Mouse (Mus musculus) heart, adult 9 months (tissue): ENCODE data around the gene Ell2.

ENCODE experiments used
- DNase-seq, 2 experiments: peaks; one replicate each; pipeline ENCODE4 v3.0.0; 2022; ENCODE audit warnings: low spot score in 2 of 2

Gene Ell2

DNA sequence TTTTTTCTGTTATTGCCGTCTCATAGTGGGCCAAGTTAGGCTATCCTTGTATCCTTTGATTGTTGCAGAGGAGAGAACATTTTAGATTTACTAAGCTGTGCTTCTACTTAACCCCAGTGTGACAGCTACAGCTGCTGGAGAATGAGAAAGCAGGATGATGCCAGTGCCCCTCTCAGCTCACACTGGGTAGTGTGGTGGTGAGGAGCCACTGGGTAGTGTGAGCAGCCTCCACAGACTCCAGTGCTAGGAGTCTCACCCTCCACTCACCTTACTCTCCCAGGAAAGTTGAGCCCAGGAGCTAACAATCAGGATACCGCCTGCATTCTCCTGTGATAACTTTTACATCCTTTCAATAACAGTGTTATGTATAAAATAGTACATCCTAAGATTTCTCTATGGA is 60.4 kb downstream of the Ell2 start:
- no peak for DNase-seq

DNA sequence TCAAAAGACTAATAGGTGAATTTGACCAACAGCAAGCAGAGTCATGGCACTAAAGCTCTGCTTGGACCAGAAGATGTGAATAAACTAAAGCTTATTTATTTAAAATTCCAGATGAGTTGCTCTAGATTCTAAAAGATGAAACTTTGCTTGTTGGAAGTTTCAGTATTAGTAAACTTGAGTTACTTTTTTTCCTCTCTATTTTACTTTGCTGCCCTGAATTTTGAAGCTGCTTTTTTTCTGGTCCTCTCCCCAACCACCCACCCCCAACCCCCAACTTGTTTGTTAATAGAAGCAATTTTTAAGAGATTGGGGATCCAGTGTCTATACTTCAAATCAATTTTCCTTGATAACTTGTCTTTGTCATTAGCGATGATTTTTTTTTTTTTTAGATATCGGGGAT is 64.2 kb downstream of the Ell2 start:
- no peak for DNase-seq

DNA sequence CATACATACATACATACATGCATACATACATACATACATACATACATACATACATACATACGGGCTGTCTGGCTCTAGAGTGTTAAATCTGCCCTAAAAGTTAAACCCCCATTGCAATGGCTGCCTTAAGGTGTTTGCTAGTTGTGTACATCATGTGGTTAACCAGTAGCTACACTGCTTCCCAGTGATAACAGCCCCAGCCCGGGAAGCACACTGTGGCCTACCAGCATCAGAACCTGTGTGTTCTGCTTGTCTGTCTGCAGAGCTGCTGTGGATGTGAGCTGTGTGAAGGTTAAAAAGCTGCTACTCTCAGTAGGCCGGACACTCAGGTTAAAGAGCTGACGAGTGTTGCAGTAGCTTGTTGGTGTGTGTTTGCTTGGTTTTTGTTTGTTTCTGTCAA is 64.8 kb downstream of the Ell2 start:
- no peak for DNase-seq

DNA sequence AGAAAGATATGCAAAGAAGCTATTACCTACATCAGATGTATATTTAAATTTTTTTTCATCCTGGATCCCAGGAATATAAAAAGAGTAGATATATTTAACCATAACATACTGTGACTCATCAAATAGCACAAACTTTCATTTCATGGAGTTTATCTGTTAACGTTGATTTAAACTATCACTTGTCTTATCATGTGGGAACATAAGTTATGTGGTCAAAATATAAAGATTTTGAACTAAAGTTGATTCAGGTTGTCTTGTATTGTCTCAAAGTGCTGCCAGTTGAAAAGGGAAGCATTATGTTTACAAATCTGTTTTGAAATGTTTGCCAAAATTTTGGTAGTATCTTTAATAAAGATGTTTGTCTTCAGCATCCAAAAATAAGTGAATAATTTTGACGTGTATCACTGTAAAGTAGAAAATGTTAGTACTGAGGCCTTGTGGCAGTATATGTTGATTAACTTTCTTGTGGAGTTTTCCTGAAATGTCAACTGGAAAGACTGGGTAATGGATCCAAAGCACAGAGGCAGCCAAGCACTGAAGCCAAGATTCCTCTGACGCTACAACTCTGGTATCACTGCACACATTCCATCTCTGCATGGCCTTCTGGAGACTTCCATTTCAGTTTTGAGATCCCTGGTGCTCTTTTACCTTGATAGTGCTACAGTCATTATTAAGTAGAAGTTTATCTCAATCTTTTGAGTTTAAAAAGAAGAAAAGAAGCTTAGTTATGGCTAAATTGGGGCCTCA is 65.6 kb downstream of the Ell2 start:
- peak in 1 of 2 experiments; percentile 18 for DNase-seq

DNA sequence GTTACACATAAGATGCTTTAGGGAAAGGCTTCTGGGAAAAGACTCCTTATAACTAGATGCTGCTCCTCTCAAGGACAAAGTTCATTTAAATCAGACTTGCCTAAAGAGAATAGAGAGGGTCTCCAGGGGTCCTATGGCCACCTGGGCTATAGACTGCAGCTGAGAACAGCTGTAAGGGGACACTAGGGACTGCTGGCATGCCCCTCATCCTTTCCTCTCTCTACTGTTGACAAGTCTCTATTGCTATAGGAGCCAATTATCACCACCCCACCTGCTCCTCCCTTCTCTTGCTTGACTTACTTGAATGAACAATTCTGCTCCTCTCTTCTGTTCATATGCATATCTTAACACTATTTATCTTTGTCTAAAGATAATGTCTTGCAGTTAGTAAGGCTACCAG is 69.4 kb downstream of the Ell2 start:
- no peak for DNase-seq

DNA sequence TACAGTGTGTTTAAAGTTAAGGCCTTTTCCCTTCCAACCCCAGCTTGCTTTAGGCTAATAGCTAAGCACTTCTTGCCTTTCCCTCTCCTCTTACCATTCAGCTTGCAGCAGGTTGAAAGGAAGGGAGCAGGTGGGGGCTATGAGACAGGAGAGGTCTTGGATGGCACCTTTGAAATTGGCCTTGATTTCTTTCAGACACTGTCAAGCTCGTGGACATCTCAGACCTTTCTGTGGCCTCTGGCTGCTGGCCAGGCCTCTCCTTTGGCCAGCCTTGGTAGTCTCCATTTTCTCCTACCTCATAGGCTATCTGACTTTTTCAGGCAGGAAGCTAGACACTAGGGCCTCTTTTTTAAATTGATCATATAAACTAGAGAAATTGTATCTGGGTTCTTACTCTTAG is 70.1 kb downstream of the Ell2 start:
- no peak for DNase-seq

DNA sequence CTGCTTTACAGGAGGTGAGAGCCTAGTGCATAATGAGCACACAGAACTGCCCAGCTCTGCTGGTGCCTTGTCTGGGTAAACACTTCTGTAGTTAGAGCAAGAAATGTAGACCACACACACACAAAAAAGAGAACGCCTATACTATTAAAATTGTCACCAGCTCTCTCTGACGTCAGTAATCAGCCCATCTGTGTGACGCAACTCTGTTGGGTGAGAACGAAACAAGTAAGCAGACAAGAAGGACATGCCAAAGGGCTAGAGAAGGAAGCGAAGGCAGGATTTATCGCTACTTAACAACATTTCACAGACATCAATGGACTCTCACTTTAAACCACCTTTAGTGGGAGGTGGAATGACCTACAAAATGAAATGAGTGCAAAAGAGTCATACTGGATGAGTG is 71.6 kb downstream of the Ell2 start:
- no peak for DNase-seq

DNA sequence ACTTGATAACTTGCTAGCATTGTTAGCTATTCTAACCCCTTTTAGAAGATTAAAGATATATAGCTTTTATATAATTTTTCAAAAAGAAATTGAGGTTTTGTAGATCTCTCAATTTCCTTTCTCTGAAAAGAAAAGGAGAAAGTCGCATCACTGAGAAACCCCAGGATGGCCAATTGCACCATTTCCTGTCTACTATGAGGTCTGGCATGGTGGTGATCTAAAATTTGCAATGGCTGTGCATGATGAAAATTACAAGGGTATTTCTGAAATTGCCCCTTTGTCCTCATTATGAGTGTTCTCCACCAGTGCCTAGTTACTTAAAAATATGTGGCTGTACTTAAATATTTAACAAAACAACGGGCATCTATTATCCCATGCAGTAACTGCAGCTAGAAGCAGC is 72.6 kb downstream of the Ell2 start:
- no peak for DNase-seq

DNA sequence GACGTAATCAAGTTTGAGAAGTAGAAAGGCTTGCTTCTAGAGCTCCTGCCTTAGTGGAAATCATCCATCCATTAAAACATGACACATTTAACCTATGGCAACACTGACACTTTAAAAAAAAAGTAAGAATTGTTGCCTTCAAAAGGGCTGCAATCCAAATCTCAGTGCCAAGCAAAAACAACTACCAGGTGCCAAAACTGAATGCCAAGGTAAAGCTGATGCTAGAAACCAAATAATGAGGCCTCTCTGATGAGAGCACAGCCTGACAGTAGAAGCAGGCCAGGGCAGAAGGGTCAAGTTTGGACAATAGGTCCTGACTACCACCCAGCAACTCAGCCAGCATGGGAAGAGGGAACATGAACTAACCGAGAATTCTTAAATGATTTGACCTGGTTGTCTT is 73.5 kb downstream of the Ell2 start:
- no peak for DNase-seq

DNA sequence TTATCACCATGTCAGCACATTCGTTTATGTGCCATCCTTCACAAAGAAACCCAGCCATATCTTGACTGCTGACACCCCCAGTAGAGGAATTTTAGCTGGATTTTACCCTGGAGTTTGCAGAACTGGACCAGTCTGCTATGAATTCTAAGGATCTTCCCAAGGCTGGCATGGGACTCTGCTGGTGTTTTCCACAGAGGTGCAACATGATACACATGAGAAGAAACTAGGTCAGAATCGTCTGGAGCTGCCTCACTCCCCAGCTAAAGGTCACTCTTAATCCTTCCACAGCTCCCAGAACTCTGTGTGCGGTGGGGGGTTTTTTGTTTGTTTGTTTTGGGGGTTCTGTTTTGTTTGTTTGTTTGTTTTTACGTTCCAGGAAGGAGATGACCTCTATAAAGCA is 79.2 kb downstream of the Ell2 start:
- no peak for DNase-seq

DNA sequence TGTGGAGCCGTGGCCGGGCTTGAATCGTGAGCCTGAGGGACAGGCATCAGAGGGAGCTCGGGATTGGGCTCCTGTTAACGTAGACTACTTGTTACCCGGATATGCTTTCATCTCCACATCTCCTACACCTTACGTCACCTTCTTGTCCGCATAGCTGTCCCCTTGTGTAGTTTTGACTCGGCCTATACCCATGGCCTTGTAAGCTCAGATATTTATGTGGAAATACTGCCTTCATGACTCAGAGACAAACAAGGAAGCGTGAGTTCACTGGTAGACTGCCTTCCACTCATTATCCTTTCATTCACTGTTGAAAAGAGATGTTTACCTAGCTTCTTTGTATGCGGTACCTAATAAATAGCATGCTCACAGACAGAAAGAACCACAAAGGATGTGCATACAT is 79.7 kb downstream of the Ell2 start:
- no peak for DNase-seq

DNA sequence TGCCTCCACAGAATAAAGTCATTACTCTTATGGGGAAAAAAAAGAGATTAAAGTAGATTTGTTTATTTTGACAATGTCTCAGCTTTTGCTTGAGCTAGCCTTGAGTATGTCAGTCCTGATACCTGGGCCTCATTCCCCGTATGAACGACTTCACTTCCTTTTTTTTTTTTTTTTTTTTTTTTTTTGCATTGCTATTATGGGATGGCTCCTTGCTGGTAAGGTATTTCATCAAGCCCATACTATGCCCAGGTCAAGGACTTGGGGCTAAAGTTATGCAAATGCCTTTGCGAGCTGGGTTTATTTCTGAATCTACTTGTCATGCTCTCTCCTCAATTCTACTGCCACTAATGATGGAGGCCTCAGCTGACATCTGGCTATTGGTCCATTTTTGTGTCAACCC is 80.8 kb downstream of the Ell2 start:
- no peak for DNase-seq

DNA sequence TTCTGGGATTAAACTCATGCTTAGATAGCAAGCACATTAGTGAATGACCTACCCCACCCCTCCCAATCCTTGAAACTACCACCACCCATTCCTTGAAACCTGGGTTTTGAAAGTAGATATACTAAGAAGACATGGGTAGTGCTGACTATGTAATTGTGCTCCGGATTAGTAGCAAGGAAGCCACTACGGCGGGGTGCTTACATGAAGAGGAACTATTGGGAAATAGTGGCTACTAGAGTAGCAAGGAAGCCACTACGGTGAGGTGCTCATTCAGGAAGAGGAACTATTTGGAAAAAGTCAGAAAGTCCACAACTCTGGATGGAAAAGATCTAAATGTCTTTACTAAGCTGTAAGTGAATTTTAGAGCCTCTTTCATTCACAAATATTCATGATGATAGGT is 81.6 kb downstream of the Ell2 start:
- DNase-seq = no peak

DNA sequence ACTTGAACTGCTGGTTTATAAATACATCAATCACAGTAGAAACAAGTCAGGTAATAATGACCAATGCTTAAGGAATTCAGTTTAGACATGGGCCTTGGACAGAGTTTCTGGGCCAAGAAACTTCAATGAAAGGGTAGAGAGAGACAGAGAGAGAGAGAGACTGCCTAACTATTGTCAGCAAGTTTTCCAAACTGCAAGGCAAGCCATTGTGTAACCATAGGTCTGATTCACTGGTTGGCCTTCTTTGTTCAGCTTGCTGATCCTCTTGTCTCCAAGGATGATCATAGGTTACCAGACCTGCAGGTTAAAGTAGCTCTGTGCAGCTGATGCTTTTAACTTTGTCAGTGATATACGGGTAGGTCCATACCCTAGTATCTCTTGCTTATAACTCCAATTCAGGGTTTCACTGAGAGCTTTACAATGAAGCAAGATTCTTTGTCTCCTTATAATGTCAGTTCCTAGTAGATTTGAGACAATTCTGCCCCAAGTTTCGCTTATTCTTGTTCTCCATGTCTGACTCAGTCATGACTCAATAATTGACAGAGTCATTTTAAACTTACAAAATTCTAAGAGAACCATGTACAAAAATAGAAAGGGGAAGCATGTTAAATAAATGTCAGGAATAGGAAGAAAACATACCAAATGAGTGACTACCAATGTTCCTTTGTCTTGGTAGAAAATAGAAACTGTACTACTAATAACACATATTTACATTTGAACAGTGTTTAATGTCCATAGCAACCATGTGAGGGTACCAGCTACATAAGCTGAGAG is 82.7 kb downstream of the Ell2 start:
- no peak for DNase-seq

DNA sequence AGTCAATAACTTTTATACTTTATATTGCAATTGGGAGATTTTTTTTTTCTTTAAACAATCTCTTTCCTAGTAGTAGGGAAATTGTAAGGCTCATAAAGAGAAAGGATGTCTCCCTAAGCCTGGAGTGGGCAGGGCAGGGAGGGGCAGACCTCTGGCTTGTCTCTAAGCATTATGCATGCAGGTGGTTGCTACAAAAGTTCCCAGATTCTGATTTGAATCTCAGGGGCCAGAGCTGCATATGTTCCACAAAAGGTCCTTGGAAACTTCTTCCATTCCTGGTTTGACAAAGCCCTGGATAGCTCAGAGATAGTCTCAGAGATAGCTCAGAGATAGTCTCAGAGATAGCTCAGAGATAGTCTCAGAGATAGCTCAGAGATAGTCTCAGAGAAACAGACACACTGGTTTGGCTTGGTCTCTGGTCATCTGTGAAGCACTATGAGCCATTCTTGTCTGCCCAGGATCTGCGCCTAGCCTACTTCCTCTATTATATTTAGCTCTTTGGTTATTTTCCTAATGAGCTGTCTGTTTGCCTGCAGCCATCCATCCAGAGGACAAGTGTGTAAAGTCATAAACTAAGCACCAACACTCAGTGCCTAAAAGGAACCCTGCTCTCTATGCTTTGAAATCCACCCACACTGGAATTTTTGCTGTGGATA is 84.1 kb downstream of the Ell2 start:
- DNase-seq = no peak

DNA sequence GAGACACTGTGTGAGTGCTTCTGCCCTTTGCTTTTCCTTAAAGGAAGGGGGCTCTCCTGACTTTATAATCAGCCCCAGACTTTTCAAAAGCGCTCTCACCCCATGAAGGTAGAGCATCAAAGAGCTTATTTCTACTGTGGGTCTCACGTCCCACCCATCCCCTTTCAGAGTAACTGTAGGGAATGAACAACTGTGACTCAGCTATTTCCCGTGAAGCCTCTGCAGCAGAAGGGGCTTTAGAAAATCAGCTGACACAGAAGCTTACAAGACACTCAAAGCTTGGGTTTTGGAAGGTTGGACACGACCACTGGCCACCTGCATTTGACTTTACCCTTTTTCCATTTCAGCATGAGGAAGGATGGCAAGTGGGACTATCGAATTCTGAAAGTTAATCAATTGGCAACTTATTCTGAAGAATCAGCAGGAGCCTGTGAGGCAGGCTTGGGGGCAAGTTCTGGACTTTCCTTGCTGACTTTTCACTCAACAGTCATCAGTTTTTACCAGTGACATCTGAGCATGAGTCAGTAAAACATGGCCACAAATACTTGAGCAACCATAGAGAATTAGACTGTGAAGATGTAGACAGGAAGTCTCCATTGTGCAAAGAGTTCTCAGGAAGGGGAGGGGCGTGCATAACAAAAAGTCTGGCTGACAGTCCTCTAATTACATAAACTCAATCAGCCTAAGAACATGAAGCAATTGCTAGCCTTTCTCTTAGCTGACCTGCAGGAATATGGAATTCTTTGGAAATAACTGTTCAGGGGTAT is 87.5 kb downstream of the Ell2 start:
- no peak for DNase-seq

DNA sequence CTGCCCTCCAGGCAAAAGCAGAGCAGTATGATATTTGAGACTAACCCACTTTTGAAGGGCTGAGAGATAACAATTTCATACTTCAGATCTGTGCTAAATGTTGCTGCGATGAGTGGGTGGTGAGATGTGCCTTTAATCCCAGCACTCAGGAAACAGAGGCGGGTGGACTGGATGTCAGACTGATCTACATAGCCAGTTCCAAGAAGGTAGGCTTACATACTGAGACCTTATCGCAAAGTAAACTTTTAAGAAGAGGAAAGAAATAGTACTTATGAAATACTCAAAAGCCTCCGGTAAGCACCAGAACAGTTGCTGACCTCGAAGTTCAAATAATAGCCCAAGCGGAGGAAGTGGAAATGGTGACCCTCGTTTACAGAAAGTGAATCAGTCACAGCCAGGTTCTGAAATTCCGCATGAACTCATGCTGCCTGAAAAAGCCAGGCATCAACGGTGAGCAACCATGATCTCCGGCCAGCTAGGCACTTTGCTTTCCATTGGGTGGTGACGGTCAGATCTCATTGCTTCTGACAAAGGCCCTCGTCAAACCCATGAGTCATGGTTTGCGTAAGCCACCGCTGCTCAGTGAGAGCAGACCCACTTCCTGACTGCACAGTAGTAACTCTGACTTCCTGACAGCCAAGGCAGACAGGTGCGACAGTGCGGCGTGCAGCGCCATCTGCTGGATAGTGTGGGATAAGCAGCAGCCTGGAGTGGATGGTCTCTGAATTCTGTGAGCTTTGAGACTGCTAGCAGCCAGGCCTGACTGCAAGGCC is 91.0 kb downstream of the Ell2 start:
- peak; percentile 88 to 90 for DNase-seq

DNA sequence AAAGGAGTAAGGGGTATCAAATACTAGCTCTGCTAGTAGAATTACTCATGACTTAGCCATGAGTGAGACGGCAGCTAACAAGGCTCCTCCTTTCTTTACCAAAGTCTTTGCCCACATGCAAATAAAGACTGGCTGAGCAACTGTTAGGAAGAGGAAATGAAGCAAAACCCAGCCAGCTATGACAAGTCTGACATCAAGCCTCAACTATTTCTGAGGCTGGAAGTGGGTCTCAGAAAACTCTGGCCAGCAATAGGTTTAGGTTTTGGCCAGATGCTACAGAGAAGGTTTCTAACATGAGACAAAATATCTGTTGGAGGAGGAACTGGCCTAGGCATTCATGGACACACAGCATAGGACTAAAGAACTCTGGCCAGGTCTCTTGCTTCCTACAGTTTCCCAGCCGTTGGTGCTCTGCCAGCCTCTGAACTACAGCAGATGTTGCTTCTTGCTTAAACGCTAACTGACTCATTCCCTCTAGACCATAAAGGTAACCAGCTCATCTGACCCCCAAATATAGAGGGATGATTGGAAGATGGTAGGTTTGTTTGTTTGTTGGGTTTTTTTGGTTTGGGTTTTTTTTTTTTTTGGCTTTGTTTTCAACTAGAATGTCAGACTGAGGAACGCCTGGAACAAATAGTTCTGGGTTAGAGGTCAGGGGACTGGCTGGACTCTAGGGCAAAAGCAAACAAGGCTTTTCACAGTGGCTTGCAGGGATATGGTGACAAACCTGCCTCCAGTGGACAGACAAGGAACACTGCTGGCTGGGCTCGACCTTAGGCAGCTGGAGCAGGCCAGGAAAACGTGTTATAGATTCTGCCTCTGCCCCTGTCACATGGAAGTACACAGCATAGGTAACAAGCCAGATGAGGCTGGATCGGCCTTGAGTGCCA is 92.1 kb downstream of the Ell2 start:
- peak in 1 of 2 experiments; percentile 25 for DNase-seq

DNA sequence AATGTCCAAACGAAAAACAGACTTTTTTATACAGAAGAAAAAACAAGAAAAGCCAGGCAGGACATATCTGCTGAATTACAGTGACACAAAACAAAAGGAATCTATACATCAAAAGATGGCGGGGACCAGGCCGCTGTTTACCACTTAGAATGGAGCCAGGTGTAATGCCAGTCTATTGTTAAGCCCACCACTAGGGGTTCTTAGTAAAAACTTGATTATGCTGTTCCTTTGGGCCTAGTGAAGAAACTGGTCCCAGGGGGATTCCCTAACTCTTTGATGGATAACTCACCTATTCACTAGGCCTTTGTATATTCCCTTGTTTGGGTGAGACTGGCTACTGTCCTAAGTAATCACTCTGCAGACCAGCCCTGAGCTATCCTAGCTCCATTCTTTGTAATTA is 92.9 kb downstream of the Ell2 start:
- DNase-seq = no peak

DNA sequence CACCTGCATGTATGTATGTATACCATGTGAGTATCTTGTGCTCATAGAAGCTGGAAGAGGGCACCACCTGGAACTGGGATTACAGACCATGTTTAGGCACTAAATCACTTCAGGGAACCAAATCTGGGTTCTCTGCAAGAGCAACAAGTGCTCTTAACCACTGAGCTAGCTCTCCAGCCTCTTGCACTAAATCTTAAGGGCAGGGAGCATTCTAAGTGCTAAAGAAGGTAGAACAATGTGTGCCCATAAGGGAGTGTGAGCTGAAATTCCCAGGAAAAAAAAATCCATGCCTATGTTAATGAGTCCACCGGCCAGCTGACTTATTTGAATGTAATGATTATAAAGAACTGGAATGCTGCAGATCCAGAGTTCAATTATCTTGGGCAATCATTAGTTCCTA is 101.4 kb downstream of the Ell2 start:
- DNase-seq = no peak
